Mouse (Mus musculus) ovary, postnatal 10 days (tissue): ENCODE data around the gene Pigk.

Source experiments
- DNase-seq: peaks from one replicate; pipeline ENCODE4 v3.0.0; 2022; ENCODE audit warnings: low spot score

The Pigk gene

GRCm38 (mm10) chr3:152728238-152728637 is 14.3 kb downstream of the Pigk start:
- no peak for DNase-seq

GRCm38 (mm10) chr3:152733011-152733410 is 19.1 kb downstream of the Pigk start:
- no peak for DNase-seq

DNA sequence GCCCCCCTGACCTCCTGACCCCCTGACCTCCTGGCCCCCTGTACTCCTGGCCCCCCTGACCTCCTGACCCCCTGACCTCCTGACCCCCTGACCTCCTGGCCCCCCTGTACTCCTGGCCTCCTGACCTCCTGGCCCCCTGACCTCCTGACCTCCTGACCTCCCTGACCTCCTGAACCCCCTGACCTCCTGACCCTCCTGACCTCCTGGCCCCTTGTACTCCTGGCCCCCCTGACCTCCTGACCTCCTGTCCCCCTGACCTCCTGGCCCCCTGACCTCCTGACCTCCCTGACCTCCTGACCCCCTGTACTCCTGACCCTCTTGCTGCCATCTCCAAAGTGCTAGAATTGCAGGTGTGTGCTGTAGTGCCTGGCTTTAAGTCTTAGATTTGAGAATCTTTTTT is 19.6 kb downstream of the Pigk start:
- no peak for DNase-seq

GRCm38 (mm10) chr3:152734100-152734499 is 20.2 kb downstream of the Pigk start:
- DNase-seq: no peak

- DNase-seq: no peak
Observed at GRCm38 (mm10) chr3:152735601-152736250, 21.8 kb downstream of the Pigk start.

DNA sequence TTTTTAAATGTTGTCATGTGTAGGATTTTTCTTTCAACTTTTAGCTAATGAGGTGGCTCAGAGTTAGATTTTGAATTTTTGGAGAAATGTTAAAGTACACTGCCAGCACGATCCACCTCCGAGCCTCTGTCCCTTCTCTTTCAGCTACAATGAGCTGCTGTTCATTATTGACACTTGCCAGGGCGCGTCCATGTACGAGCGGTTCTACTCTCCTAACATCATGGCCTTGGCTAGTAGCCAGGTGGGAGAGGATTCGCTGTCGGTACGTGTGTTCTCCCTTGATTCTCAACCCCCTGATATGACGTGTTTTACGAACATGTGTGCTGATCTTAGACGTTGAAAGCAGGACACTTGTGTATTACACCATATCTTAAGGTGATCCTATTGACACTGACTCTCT is 30.4 kb downstream of the Pigk start:
- DNase-seq: no peak

DNA sequence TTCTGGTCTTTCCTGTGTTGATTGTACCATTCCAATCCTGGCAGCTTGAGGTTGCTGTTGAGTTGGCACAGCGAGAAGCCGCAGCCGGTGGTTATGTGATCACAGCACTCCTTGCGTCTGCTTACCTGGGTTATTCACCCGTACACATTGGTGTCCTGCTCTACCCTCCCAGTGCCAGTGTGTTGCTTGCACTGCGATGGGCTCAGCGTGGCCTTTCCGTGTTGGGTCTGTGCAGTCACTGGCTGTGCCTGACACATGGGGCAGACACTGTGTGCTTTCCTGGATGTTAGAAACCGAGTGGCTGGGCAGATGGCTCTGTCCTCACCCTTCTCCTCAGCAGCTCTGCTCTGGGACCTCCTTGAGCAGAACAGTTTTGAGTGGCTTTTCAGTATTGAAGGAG is 31.7 kb downstream of the Pigk start:
- DNase-seq: no peak

DNA sequence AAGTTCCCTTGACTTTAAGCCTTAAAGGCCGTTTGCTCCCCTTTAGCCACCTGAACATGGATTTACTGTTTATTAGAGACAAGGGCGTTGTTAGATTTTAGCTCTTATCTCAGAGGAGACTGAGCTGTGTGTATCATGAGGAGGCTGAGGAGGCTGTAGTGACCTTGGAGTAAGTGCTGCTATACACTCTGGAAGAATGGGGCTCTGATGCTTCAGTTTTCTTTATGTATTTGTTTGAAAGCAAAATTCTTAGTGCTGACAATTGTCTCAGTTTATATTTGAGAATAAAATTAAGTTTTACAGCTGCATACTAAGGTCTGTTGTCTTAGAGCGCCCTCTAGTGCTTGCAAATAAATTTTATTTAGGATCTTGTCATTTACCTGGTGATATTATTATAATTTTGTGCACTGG is 35.6 kb downstream of the Pigk start:
- no peak for DNase-seq

- DNase-seq: no peak
Observed at GRCm38 (mm10) chr3:152749881-152750280, 36.0 kb downstream of the Pigk start.

DNA sequence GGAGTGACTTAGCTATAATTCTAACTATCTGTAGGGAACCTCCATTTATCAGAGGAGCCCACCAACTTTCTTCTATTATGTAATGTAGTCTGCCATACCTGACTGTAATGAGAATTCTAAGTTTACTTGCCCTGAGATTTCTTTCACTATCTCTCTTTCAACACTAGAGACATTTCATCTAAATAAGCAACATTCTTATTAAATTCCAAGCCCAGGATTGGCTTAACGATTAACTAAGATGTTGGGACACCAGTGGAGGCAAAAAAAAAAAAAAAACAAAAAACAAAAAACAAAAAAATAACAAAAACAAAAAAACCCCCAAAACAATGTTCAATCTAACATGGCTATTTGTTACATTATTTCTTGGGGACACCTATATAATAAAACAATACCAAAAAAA is 39.0 kb downstream of the Pigk start:
- DNase-seq: no peak

- no peak for DNase-seq
Observed at GRCm38 (mm10) chr3:152753345-152753744, 39.4 kb downstream of the Pigk start.

- DNase-seq: no peak
Observed at GRCm38 (mm10) chr3:152753920-152754764, 40.2 kb downstream of the Pigk start.

DNA sequence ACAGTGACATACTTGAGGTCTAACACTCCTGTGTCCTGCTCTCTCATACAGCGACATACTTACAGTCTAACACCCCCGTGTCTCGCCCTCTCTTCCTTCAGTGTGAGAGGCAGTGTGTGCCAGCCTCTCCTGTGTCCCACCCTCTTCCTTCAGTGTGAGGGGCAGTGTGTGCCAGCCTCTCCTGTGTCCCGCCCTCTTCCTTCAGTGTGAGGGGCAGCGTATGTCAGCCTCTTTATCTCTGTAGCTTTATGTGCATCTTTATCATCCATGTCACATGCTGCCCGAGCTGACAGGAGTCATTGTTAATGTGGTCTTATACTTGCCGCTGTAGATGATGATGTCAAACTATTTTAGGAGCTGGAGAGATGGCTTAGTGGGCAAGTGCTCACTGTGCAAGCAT is 41.6 kb downstream of the Pigk start:
- DNase-seq: no peak

DNA sequence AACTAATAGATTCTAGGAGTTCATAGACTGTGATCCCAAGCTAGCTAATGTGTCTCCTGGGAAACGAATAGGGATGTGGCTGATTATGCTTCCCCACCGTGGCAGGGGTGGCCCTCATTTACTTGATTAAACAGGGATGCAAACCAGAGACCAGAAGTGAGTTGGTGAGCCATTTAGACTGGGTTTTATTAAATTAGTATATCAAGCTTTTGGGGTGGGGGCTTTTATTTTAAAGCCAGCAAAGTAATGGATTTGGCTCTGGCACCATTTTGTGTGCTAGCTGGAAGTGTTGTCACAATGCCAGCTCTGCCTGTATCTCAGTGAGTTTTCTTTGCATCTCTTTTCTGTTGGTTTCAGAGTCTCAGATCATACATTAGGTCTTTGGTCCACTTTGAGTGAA is 43.0 kb downstream of the Pigk start:
- no peak for DNase-seq

DNA sequence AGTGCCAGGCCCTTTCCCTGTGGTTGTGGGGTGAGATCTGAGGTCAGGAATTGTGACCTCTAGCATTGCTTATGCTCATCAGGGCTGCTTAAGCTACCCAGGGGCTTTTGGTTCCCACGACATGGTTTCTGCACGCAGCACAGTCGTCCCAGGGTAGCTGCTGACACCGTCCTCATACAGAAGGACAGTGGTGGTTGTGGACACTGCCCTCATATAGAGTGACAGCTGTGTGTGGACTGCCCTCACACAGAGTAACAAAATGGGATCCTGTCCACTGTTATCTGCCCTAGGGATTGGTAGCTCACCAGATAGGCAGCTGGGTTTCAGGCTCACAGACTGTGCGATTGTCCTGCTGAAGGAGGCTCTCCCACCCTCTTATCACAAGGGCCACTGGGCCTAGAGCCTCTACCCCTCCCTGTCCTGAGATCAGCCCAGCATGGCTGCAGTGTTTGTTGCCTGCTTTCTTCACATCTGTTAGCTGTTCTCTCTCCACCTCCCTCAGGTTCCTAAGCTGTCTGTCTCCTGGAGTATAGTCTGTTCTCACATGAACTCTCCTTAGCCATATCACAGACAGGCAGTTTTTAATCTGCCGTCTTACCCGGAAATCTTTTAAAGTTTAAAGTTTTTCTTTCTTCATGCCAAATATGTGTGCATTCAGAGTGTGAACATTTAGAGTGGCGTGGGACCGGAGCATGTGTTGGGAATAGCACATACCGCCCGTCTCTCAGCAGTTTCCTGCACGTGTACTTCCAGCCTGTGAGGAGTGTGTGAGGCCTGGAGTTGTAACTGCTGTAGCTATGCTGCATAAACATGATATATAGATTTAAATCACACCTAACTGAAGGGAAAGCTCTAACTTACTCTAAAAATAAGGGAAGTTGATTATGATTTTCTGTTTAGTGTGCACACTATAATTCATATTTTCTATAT is 43.8 kb downstream of the Pigk start:
- DNase-seq: no peak

GRCm38 (mm10) chr3:152758500-152759032 is 44.7 kb downstream of the Pigk start:
- no peak for DNase-seq

DNA sequence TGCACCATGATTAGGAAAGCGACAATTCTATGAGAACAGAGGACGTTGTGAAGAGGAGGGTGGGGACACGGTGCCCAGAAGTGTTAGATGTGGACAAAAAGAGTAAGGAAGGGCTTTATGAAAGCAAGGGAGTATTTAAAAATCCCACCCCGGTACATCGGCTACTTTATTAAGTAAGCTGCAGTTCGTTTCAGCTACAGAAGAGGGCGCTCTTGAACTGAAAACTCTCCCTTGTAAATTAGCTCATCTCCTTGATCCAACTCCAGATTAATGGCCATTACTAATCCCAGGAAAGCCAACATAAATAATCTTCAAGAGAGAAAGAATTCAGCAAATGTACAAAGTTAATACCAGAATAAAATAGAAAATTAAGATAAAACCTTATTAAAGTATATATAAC is 47.2 kb downstream of the Pigk start:
- no peak for DNase-seq

GRCm38 (mm10) chr3:152761661-152762060 is 47.8 kb downstream of the Pigk start:
- no peak for DNase-seq

DNA sequence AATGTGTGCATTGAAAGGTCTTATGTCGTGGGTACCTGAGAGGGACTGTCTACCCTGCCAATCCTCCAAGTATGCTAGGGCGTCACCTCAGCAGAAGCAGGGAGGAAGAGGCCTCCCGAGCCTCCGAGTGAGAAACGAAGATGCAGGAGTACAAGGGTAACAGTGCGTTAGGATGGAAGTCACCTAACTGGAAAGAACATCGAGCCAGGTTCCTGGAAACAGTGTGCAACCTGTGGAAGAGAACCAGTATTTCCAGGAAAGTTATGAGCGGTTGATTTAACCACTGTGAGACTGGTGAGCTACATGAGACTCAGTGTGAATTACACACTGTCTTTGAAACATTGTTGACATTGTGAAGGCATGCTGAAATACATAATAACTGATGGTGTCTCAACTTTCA is 48.4 kb downstream of the Pigk start:
- no peak for DNase-seq

DNA sequence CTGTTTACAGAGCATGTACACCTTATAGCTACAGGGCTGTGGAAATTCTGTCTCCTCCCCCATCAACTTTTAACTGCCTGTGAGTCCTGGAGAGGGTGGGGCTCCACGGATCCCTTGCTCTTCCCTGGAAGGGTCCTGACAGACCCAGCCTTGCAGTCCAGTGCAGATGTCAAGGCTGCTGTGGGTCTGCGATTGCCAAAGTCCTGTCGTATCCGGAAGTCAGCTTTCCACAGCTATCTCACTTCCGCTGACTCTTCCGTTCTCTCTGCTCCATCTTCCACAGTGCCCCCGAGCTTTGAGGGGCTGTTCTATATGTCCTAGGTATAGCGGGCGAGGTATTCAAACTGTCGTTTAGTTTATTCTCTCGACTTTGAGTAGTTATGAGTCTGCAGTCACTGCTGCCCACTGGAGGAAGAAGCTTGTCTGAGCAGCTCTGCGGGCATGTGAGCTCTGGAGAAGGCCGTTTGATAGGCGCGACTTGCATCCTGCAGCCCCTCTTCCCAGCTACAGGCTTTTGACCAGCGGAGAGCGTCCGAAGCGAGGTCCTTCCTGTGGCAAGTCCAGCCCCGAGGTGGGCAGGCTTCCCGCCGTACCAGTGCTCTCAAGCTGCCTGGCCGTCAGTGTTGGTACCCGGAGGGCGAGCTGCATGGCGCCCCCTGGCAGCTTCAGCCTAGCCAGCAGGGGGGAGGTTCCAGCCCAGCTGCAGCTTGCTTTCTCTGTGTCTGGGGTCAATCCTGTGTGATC is 49.4 kb downstream of the Pigk start:
- peak; percentile 4 for DNase-seq

DNA sequence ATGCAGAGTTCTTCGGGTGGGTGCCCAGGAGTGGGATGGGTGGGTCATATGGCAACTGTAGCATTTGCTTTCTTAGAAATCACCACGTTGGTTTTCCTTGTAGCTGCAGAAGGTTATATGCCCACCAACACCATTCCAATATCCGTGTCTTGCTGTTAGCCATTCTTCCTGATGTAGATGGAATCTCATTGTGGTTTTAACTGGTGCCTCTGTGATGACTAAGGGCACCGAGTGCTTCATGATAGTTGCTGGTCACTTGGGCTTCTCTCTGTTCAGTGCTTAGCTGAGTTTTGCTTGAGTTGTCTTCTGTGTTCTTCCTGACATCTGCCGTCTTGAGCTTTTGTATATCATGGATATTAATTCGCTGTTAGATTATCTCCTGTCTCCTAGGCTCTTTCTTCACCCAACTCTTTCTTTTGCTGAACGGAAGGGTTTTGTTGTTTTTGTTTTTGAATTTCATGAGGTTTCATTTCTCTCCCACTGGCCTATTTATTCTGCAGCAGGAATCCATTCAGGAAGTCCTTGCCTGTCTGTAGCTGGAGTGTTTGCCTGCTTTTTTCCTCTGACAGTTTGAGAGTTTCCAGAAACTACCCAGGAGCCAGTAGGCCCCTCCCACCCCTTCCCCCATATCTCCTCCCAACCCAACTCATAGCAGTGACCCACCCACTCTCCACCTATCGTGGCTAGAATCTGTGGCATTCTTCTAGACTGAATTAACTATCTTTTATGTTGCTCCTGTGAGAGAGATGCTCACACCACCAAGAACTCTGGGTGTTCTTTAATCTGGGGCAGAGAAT is 50.8 kb downstream of the Pigk start:
- no peak for DNase-seq
